Mouse (Mus musculus): Measurements from ENCODE around the gene Slc38a3.

Gene Slc38a3

GRCm38 (mm10) chr9:107669480-107669945 is at the start of gene Slc38a3:
Gene Slc38a3 (minus strand): TSS chr9:107669530.
- no peak for DNase-seq

- DNase-seq = no peak
Measured at GRCm38 (mm10) chr9:107716951-107717350, 47.6 kb upstream of the Slc38a3 start.

GRCm38 (mm10) chr9:107715632-107716031 is 46.3 kb upstream of the Slc38a3 start:
- no peak for DNase-seq

- peak; percentile 65 to 73 for DNase-seq
Measured at GRCm38 (mm10) chr9:107714221-107714952, 45.1 kb upstream of the Slc38a3 start.

- DNase-seq = peak; percentile 85 to 88
Measured at GRCm38 (mm10) chr9:107709697-107710483, 40.6 kb upstream of the Slc38a3 start, which contains the start of gene Sema3f. Gene Sema3f (minus strand): TSS chr9:107710475.

GRCm38 (mm10) chr9:107709096-107709696 is 39.9 kb upstream of the Slc38a3 start:
- no peak for DNase-seq

GRCm38 (mm10) chr9:107708439-107709095 is 39.2 kb upstream of the Slc38a3 start:
- no peak for DNase-seq

- no peak for DNase-seq
Measured at GRCm38 (mm10) chr9:107707701-107708438, 38.5 kb upstream of the Slc38a3 start.

- no peak for DNase-seq
Measured at GRCm38 (mm10) chr9:107706781-107707211, 37.5 kb upstream of the Slc38a3 start.

GRCm38 (mm10) chr9:107703337-107704122 is 34.2 kb upstream of the Slc38a3 start:
- DNase-seq = peak in 1 of 2 experiments; percentile 49

GRCm38 (mm10) chr9:107702606-107703185 is 33.4 kb upstream of the Slc38a3 start:
- DNase-seq = no peak

- peak; percentile 88 to 95 for DNase-seq
Measured at GRCm38 (mm10) chr9:107701594-107701993, 32.3 kb upstream of the Slc38a3 start.

GRCm38 (mm10) chr9:107700114-107700571 is 30.8 kb upstream of the Slc38a3 start:
- peak in 1 of 2 experiments; percentile 38 for DNase-seq

GRCm38 (mm10) chr9:107699376-107699980 is 30.1 kb upstream of the Slc38a3 start:
- DNase-seq = no peak

GRCm38 (mm10) chr9:107698611-107699190 is 29.4 kb upstream of the Slc38a3 start:
- no peak for DNase-seq

- no peak for DNase-seq
Measured at GRCm38 (mm10) chr9:107697811-107698521, 28.6 kb upstream of the Slc38a3 start.

- no peak for DNase-seq
Measured at GRCm38 (mm10) chr9:107696845-107697610, 27.7 kb upstream of the Slc38a3 start.

GRCm38 (mm10) chr9:107696106-107696479 is 26.8 kb upstream of the Slc38a3 start:
- no peak for DNase-seq

All from cerebellum, postnatal 14 days (tissue).